Comparison of ENCODE assay signal across 18 mouse cellular contexts in genomic region chr5:73182701-73183447, GRCm38 (mm10).
DNase-seq lines count a peak whose midpoint lies in the region; ATAC-seq and TF ChIP-seq lines count a peak whose summit lies in the region.
"Had no signal": no experiment of that assay in that cellular context is flagged by ENCODE, and none has a peak within 500 bp of the region (broad histone marks: within the 10 kb centered on the region; RNA-seq: fewer than 3 reads in every experiment).

No protein-coding gene starts in this region.

- no peak for DNase-seq in gastrocnemius, adult 2 months
- no peak for DNase-seq in gastrocnemius, postnatal 10 days
- DNase-seq in intestine, embryonic 14.5 days (ENCODE audit: low spot score) = no peak
- no peak for DNase-seq in urinary bladder, postnatal 25 days (ENCODE audit: low spot score)
- DNase-seq: cerebellum, adult 8-10 months; kidney, postnatal 10 days; midbrain, embryonic 14.5 days; right cerebral cortex, postnatal 25 days had no signal

- WGBS in midbrain, embryonic 12.5 days = 90% methylated on average over 12 of the region's 12 CpGs
- 94% methylated on average over 12 of the region's 12 CpGs for WGBS in midbrain, embryonic 13.5 days
- 81% methylated on average over 12 of the region's 12 CpGs for WGBS in intestine, embryonic 14.5 days
- 29% methylated on average over 12 of the region's 12 CpGs for WGBS in small intestine, adult 2 months
- WGBS in hindbrain, embryonic 16.5 days = 87% methylated on average over 12 of the region's 12 CpGs

- ATAC-seq in midbrain, embryonic 12.5 days (ENCODE audit: low FRiP score, low read depth) = 0 out of 2 replicates have a peak, but pooled peaks have one; percentile 38
- no peak for ATAC-seq in midbrain, embryonic 13.5 days
- peak; percentile 37; the same call in 1 of the 2 replicates for ATAC-seq in intestine, embryonic 14.5 days (replicated peaks; ENCODE audit: low FRiP score, low TSS enrichment, low read depth)
- no peak for ATAC-seq in hindbrain, embryonic 16.5 days
- ATAC-seq: forebrain, embryonic 15.5 days had no signal

- no peak for TF ChIP-seq CTCF in gastrocnemius, adult 2 months (IDR thresholded peaks at IDR 0.05)
- no peak for TF ChIP-seq CTCF in small intestine, adult 2 months (IDR thresholded peaks at IDR 0.05; ENCODE audit: extremely low read depth, insufficient read length, insufficient replicate concordance, low read depth, low read length)

- H3K9me3 ChIP-seq in midbrain, embryonic 12.5 days = no peaks in the 10 kb centered on the region
- no peaks in the 10 kb centered on the region for H3K9me3 ChIP-seq in midbrain, embryonic 13.5 days
- no peaks in the 10 kb centered on the region for H3K9me3 ChIP-seq in intestine, embryonic 14.5 days (ENCODE audit: control insufficient read depth, low read length)
- no peaks in the 10 kb centered on the region for H3K9me3 ChIP-seq in hindbrain, embryonic 16.5 days (ENCODE audit: control insufficient read depth, low read length)
- H3K9me3 ChIP-seq: embryonic facial prominence, embryonic 13.5 days; forebrain, embryonic 15.5 days; heart, embryonic 10.5 days; lung, embryonic 15.5 days; neural tube, embryonic 15.5 days had no signal

- no peak for TF ChIP-seq POLR2A in small intestine, adult 2 months (IDR thresholded peaks at IDR 0.05; ENCODE audit: low read depth, low read length)

- intact Hi-C loops in gastrocnemius, adult 2 months (cut with DNase I) = no loop called here

- no peak overlapping the region for H3K4me3 ChIP-seq in gastrocnemius, adult 2 months
- no peak overlapping the region for H3K4me3 ChIP-seq in midbrain, embryonic 12.5 days
- no peak overlapping the region for H3K4me3 ChIP-seq in midbrain, embryonic 13.5 days (replicated peaks)
- H3K4me3 ChIP-seq in intestine, embryonic 14.5 days (ENCODE audit: low read depth, low read length) = no peak overlapping the region
- H3K4me3 ChIP-seq in small intestine, adult 2 months (ENCODE audit: low read depth, low read length) = no peak overlapping the region
- H3K4me3 ChIP-seq in hindbrain, embryonic 16.5 days (ENCODE audit: low read length) = no peak overlapping the region
- H3K4me3 ChIP-seq: embryonic facial prominence, embryonic 13.5 days; forebrain, embryonic 15.5 days; heart, embryonic 10.5 days; lung, embryonic 15.5 days; neural tube, embryonic 15.5 days had no signal

- H3K27me3 ChIP-seq in midbrain, embryonic 12.5 days = no peaks in the 10 kb centered on the region
- H3K27me3 ChIP-seq in midbrain, embryonic 13.5 days = no peaks in the 10 kb centered on the region
- H3K27me3 ChIP-seq in intestine, embryonic 14.5 days (replicated peaks; ENCODE audit: control insufficient read depth, insufficient read depth, low read length) = no peaks in the 10 kb centered on the region
- H3K27me3 ChIP-seq in small intestine, adult 2 months (ENCODE audit: control insufficient read depth, insufficient read depth, low read length) = no peaks in the 10 kb centered on the region
- H3K27me3 ChIP-seq in hindbrain, embryonic 16.5 days (replicated peaks; ENCODE audit: control insufficient read depth, insufficient read depth, low read length) = no peaks in the 10 kb centered on the region
- H3K27me3 ChIP-seq: embryonic facial prominence, embryonic 13.5 days; forebrain, embryonic 15.5 days; lung, embryonic 15.5 days; neural tube, embryonic 15.5 days had no signal

- no peak overlapping the region for H3K9ac ChIP-seq in midbrain, embryonic 12.5 days (replicated peaks)
- H3K9ac ChIP-seq in midbrain, embryonic 13.5 days (replicated peaks) = no peak overlapping the region
- H3K9ac ChIP-seq in intestine, embryonic 14.5 days (ENCODE audit: low read length) = no peak overlapping the region
- no peak overlapping the region for H3K9ac ChIP-seq in hindbrain, embryonic 16.5 days (ENCODE audit: low read depth, low read length)
- H3K9ac ChIP-seq: embryonic facial prominence, embryonic 13.5 days; forebrain, embryonic 15.5 days; lung, embryonic 15.5 days; neural tube, embryonic 15.5 days had no signal

- H3K36me3 ChIP-seq in midbrain, embryonic 12.5 days = no peaks in the 10 kb centered on the region
- no peaks in the 10 kb centered on the region for H3K36me3 ChIP-seq in midbrain, embryonic 13.5 days
- H3K36me3 ChIP-seq in intestine, embryonic 14.5 days (ENCODE audit: control insufficient read depth, insufficient read depth, low read length) = no peaks in the 10 kb centered on the region
- H3K36me3 ChIP-seq in small intestine, adult 2 months (ENCODE audit: control insufficient read depth, insufficient read depth, low read length) = peaks cover 4% of the 10 kb centered on the region; the same call in 1 of the 2 replicates
- no peaks in the 10 kb centered on the region for H3K36me3 ChIP-seq in hindbrain, embryonic 16.5 days (ENCODE audit: control insufficient read depth, insufficient read depth, low read length)
- H3K36me3 ChIP-seq: heart, embryonic 10.5 days; lung, embryonic 15.5 days; neural tube, embryonic 15.5 days had no signal

- no peaks in the 10 kb centered on the region for H3K4me1 ChIP-seq in midbrain, embryonic 12.5 days
- H3K4me1 ChIP-seq in midbrain, embryonic 13.5 days (replicated peaks) = no peaks in the 10 kb centered on the region
- H3K4me1 ChIP-seq in intestine, embryonic 14.5 days (replicated peaks; ENCODE audit: control insufficient read depth, insufficient read depth, low read length) = 0 out of 2 replicates have a peak, but pooled peaks cover 4% of the 10 kb centered on the region
- peaks cover 25% of the 10 kb centered on the region; the same call in 1 of the 2 replicates for H3K4me1 ChIP-seq in small intestine, adult 2 months (ENCODE audit: control insufficient read depth, insufficient read depth, insufficient read length, low read length)
- H3K4me1 ChIP-seq in hindbrain, embryonic 16.5 days (ENCODE audit: control insufficient read depth, insufficient read depth, low read depth, low read length) = no peaks in the 10 kb centered on the region
- H3K4me1 ChIP-seq: embryonic facial prominence, embryonic 13.5 days; forebrain, embryonic 15.5 days; heart, embryonic 10.5 days; neural tube, embryonic 15.5 days had no signal

- H3K4me2 ChIP-seq in midbrain, embryonic 12.5 days (replicated peaks) = no peak overlapping the region
- no peak overlapping the region for H3K4me2 ChIP-seq in midbrain, embryonic 13.5 days (replicated peaks)
- no peak overlapping the region for H3K4me2 ChIP-seq in intestine, embryonic 14.5 days (ENCODE audit: low read length)
- H3K4me2 ChIP-seq in hindbrain, embryonic 16.5 days (ENCODE audit: low read length) = no peak overlapping the region
- H3K4me2 ChIP-seq: embryonic facial prominence, embryonic 13.5 days; forebrain, embryonic 15.5 days; lung, embryonic 15.5 days; neural tube, embryonic 15.5 days had no signal

- H3K27ac ChIP-seq in gastrocnemius, adult 2 months = peak overlapping the region; percentile 2; the same call in 1 of the 2 replicates
- no peak overlapping the region for H3K27ac ChIP-seq in midbrain, embryonic 12.5 days (replicated peaks)
- H3K27ac ChIP-seq in midbrain, embryonic 13.5 days = no peak overlapping the region
- 0 out of 2 replicates have a peak overlapping the region, but pooled peaks have one; percentile 5 for H3K27ac ChIP-seq in intestine, embryonic 14.5 days (ENCODE audit: low read depth)
- H3K27ac ChIP-seq in small intestine, adult 2 months (ENCODE audit: insufficient read depth, low read depth, low read length) = peak overlapping the region; percentile 88
- no peak overlapping the region for H3K27ac ChIP-seq in hindbrain, embryonic 16.5 days (ENCODE audit: low read depth, low read length)
- H3K27ac ChIP-seq: embryonic facial prominence, embryonic 13.5 days; forebrain, embryonic 15.5 days; heart, embryonic 10.5 days; lung, embryonic 15.5 days; macrophage; neural tube, embryonic 15.5 days had no signal

Comparison
In these comparisons a context has a peak if more than half of its experiments do, and no peak if none do; other contexts are left out.
1. ATAC-seq: peak in midbrain, embryonic 12.5 days (single experiment) and intestine, embryonic 14.5 days (single experiment); none in midbrain, embryonic 13.5 days (single experiment) and hindbrain, embryonic 16.5 days (single experiment).
2. H3K27ac ChIP-seq: peak in gastrocnemius, adult 2 months (single experiment), intestine, embryonic 14.5 days (single experiment) and small intestine, adult 2 months (single experiment); none in midbrain, embryonic 12.5 days (single experiment), midbrain, embryonic 13.5 days (single experiment) and hindbrain, embryonic 16.5 days (single experiment).